Mouse (Mus musculus): ENCODE measurements at regions not wholly inside any gene's neighbourhood (a gene's known extent, or its start where the extent isn't known, plus 50 kb on each side); places are given as distances from the start of the nearest gene placed in this dataset.
"Not testable (repeated sequence)": the region's sequence is repeated elsewhere in the genome, so short reads cannot be mapped to it uniquely, and the experiment has no call there.

- no peak overlapping the region for H3K27ac ChIP-seq
- no peaks in the 10 kb centered on the region for H3K9me3 ChIP-seq (replicated peaks)
- ATAC-seq (replicated peaks; ENCODE audit: insufficient number of reproducible peaks, insufficient read depth, low FRiP score, low read depth) = no peak
Observed at GRCm38 (mm10) chr1:47646681-47647080, 754.0 kb upstream of the Slc39a10 start.

DNA sequence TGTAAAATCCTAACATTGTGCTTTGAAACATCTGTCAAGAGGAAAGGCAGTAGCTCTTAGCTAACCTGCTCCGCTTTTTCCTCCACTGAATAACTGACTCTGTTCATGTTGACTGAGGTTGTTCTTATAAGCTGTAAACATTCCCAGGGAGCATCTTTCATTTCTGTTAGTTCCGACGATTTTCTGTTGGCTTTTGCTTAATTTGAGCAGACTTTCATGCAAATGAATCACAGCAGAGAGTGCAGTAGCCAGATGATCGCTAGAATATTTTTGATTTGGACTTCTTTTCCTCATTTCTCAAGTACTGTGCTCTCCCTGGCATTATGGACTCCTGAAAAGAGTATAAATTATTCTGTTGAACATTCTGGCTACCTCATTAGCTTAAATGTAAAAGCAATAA lies 713.9 kb upstream of the Slc39a10 start:
- Histone ChIP-seq H3K4me3 (no peak overlapping the region), H3K4me1 (replicated peaks) (no peaks in the 10 kb centered on the region), H3K27ac (no peak overlapping the region), H3K4me2 (no peak overlapping the region), H3K9me3 (replicated peaks) (no peaks in the 10 kb centered on the region), H3K27me3 (no peaks in the 10 kb centered on the region), H3K9ac (no peak overlapping the region), H3K36me3 (no peaks in the 10 kb centered on the region)
- WGBS = 75% methylated on average over 4 of the region's 4 CpGs
- ATAC-seq (replicated peaks; ENCODE audit: insufficient number of reproducible peaks, insufficient read depth, low FRiP score, low read depth) = no peak

More at GRCm38 (mm10) chr1:47646681-47647080, 754.0 kb upstream of the Slc39a10 start:
- WGBS = 66% methylated on average over 4 of the region's 4 CpGs
- no peaks in the 10 kb centered on the region for H3K36me3 ChIP-seq
- H3K4me1 ChIP-seq (replicated peaks) = no peaks in the 10 kb centered on the region
- no peak overlapping the region for H3K9ac ChIP-seq
- no peak overlapping the region for H3K4me2 ChIP-seq
- H3K27me3 ChIP-seq = no peaks in the 10 kb centered on the region
- H3K4me3 ChIP-seq = no peak overlapping the region

GRCm38 (mm10) chr1:47603989-47604360 lies 711.3 kb upstream of the Slc39a10 start:
- Histone ChIP-seq H3K9ac (no peak overlapping the region), H3K27ac (no peak overlapping the region), H3K4me1 (replicated peaks) (no peaks in the 10 kb centered on the region), H3K4me3 (no peak overlapping the region), H3K27me3 (no peaks in the 10 kb centered on the region), H3K4me2 (no peak overlapping the region), H3K36me3 (no peaks in the 10 kb centered on the region), H3K9me3 (replicated peaks) (no peaks in the 10 kb centered on the region)
- ATAC-seq (replicated peaks; ENCODE audit: insufficient number of reproducible peaks, insufficient read depth, low FRiP score, low read depth) = no peak
- WGBS = 39% methylated on average over 2 of the region's 2 CpGs

DNA sequence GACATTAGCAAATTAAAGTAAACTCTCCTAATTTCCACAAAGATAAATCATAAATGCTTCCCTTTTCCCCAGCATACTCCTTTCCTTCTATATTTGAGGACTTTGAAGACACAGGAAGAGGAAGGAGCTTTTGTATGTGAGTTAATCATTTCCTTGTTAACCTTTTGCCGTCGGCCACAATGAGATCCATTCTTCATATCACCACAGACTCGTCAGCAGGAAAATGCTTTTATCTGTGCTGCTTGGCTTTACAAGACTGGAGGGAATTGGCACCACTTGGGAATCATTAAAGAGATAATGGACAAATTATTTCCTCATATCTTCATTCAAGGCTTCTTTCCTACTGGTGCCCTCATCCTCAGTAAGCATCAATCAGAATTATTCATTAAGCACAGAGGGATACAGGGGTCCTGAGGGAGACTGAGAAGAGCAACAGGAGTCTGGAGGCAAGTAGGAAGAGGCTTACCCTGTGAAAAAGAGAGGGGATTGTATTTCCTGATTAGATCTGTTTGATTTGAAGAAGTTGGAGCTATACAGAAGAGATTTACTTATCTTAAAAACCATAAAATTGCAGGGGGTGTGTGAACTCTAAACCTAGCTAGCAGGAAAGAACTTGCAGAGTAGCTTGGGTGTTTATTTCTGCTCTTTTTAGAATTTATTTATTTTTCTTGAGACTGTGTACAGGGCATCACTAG lies 710.8 kb upstream of the Slc39a10 start:
- Histone ChIP-seq H3K36me3 (no peaks in the 10 kb centered on the region), H3K27ac (no peak overlapping the region), H3K9me3 (replicated peaks) (no peaks in the 10 kb centered on the region), H3K4me3 (no peak overlapping the region), H3K9ac (no peak overlapping the region), H3K27me3 (no peaks in the 10 kb centered on the region), H3K4me2 (no peak overlapping the region), H3K4me1 (replicated peaks) (no peaks in the 10 kb centered on the region)
- 25% methylated on average over 3 of the region's 3 CpGs for WGBS
- ATAC-seq (replicated peaks; ENCODE audit: insufficient number of reproducible peaks, insufficient read depth, low FRiP score, low read depth) = no peak

- not testable (repeated sequence) for H3K9ac ChIP-seq; ATAC-seq (replicated peaks; ENCODE audit: insufficient number of reproducible peaks, insufficient read depth, low FRiP score, low read depth); H3K4me1 ChIP-seq (replicated peaks); H3K27ac ChIP-seq; H3K27me3 ChIP-seq; H3K36me3 ChIP-seq; H3K9me3 ChIP-seq (replicated peaks); H3K4me3 ChIP-seq; H3K4me2 ChIP-seq
- WGBS = 76% methylated on average over 2 of the region's 4 CpGs
Observed at GRCm38 (mm10) chr1:47593641-47594040, 701.0 kb upstream of the Slc39a10 start.

DNA sequence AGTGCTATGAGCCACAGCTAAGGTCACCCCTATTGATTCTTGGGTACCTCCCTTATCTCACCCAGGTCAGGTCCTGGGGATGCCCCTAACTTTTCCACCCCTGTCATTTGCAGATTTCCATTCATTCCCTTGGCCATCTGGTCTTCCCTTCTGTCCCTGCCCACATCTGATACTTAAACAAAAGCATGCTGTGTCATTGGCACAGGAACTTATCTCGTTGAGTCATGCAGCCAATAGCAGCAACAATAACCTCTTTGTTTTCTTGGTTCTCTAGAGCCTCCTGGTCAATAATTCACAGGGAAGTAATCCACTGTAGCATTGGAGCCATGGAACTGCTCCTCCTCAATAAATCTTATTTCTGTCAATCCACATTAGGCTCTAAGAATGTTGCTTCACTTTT lies 653.0 kb upstream of the Slc39a10 start:
- no peak for ATAC-seq (replicated peaks; ENCODE audit: insufficient number of reproducible peaks, insufficient read depth, low FRiP score, low read depth)
- WGBS = 61% methylated on average over 1 of the region's 1 CpGs

DNA sequence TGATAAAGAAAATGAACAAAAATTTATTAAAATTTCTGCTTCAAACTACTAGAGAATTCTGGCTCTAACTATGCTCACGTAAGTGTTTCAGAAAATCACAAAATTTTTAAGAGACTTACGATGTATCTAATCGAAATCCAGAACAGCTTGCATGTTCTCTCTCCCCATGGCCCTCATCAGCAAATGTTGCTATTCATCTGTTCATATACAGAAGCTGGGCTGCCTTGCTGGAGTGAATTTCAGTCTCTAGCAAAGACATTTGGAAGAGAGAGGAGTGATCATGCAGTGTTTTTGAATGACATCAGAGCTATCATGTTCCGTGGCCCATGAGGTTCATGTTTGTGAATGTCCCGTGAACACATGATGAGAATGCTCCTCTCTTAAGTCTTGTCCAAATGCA lies 618.8 kb upstream of the Slc39a10 start:
- no peaks in the 10 kb centered on the region for H3K27me3 ChIP-seq
- no peak overlapping the region for H3K4me3 ChIP-seq
- no peaks in the 10 kb centered on the region for H3K4me1 ChIP-seq (replicated peaks)
- H3K9ac ChIP-seq = no peak overlapping the region
- WGBS = 87% methylated on average over 5 of the region's 5 CpGs
- no peak for ATAC-seq (replicated peaks; ENCODE audit: insufficient number of reproducible peaks, insufficient read depth, low FRiP score, low read depth)
- H3K36me3 ChIP-seq = no peaks in the 10 kb centered on the region
- H3K9me3 ChIP-seq (replicated peaks) = no peaks in the 10 kb centered on the region
- H3K4me2 ChIP-seq = no peak overlapping the region
- H3K27ac ChIP-seq = no peak overlapping the region

More for the DNA sequence above, 653.0 kb upstream of the Slc39a10 start:
- Histone ChIP-seq H3K27me3 (no peaks in the 10 kb centered on the region), H3K9ac (no peak overlapping the region), H3K4me2 (no peak overlapping the region), H3K4me3 (no peak overlapping the region), H3K27ac (no peak overlapping the region), H3K4me1 (replicated peaks) (no peaks in the 10 kb centered on the region), H3K9me3 (replicated peaks) (no peaks in the 10 kb centered on the region), H3K36me3 (no peaks in the 10 kb centered on the region)

DNA sequence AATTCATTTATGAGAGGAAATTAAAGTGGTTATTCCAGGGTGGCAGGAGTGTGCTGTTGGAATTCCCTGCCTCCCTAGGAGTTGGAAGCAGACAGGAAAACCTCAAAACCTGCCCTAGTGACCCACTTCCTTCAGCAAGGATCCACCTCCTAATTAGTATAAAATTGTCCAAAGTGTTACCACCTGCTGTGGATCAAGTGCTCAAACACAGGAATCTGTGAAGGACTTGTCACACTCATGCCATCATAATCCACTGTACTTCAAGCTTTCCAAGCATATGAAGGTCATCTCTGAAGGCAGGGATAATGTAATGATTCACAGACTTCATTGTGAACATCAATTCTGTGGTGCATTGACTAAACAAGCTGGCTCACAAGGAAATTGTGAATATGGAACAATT lies 615.1 kb upstream of the Slc39a10 start:
- no peak for ATAC-seq (replicated peaks; ENCODE audit: insufficient number of reproducible peaks, insufficient read depth, low FRiP score, low read depth)
- H3K9me3 ChIP-seq (replicated peaks) = no peaks in the 10 kb centered on the region
- no peak overlapping the region for H3K27ac ChIP-seq
- H3K4me3 ChIP-seq = no peak overlapping the region
- no peaks in the 10 kb centered on the region for H3K4me1 ChIP-seq (replicated peaks)
- no peak overlapping the region for H3K4me2 ChIP-seq
- no peak overlapping the region for H3K9ac ChIP-seq
- H3K36me3 ChIP-seq = no peaks in the 10 kb centered on the region
- no peaks in the 10 kb centered on the region for H3K27me3 ChIP-seq

GRCm38 (mm10) chr1:47488581-47489204 lies 596.0 kb upstream of the Slc39a10 start:
- H3K27ac ChIP-seq = no peak overlapping the region
- H3K4me1 ChIP-seq (replicated peaks) = 0 out of 2 replicates have a peak, but pooled peaks cover 8% of the 10 kb centered on the region
- no peak for ATAC-seq (replicated peaks; ENCODE audit: insufficient number of reproducible peaks, insufficient read depth, low FRiP score, low read depth)
- H3K9ac ChIP-seq = no peak overlapping the region
- 31% methylated on average over 7 of the region's 7 CpGs for WGBS
- no peaks in the 10 kb centered on the region for H3K9me3 ChIP-seq (replicated peaks)
- no peaks in the 10 kb centered on the region for H3K36me3 ChIP-seq
- H3K4me2 ChIP-seq = no peak overlapping the region
- no peaks in the 10 kb centered on the region for H3K27me3 ChIP-seq
- no peak overlapping the region for H3K4me3 ChIP-seq

DNA sequence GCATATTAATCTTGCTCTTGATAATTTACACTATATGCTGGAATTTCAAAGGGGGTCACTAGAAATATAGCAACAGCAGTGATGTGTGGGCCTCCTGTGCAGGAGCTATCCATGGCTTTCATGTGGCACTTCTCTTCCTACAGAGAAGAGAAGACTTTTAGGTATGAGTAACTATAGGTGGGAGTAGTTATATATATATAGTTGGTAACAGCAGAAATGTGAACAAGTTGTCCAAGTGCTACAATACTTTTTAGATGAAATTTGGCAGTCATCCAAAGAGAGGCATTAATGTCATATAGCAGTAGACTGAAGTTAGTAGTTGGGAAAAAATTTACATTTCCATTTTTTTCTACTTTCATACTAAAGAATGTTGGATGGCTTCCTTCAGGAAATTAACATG lies 593.4 kb upstream of the Slc39a10 start:
- H3K9me3 ChIP-seq (replicated peaks) = no peaks in the 10 kb centered on the region
- no peak for ATAC-seq (replicated peaks; ENCODE audit: insufficient number of reproducible peaks, insufficient read depth, low FRiP score, low read depth)

GRCm38 (mm10) chr1:47479059-47479458 lies 586.4 kb upstream of the Slc39a10 start:
- Histone ChIP-seq H3K4me1 (replicated peaks) (no peaks in the 10 kb centered on the region), H3K4me2 (no peak overlapping the region), H3K9me3 (replicated peaks) (no peaks in the 10 kb centered on the region), H3K9ac (no peak overlapping the region), H3K4me3 (no peak overlapping the region), H3K27ac (no peak overlapping the region), H3K36me3 (no peaks in the 10 kb centered on the region), H3K27me3 (no peaks in the 10 kb centered on the region)
- WGBS = 74% methylated on average over 1 of the region's 1 CpGs
- ATAC-seq (replicated peaks; ENCODE audit: insufficient number of reproducible peaks, insufficient read depth, low FRiP score, low read depth) = no peak

More for the DNA sequence above, 593.4 kb upstream of the Slc39a10 start:
- no peak overlapping the region for H3K4me3 ChIP-seq
- no peak overlapping the region for H3K27ac ChIP-seq
- 0 out of 2 replicates have a peak, but pooled peaks cover 8% of the 10 kb centered on the region for H3K4me1 ChIP-seq (replicated peaks)
- H3K4me2 ChIP-seq = no peak overlapping the region
- no peaks in the 10 kb centered on the region for H3K27me3 ChIP-seq
- no peak overlapping the region for H3K9ac ChIP-seq
- no peaks in the 10 kb centered on the region for H3K36me3 ChIP-seq

DNA sequence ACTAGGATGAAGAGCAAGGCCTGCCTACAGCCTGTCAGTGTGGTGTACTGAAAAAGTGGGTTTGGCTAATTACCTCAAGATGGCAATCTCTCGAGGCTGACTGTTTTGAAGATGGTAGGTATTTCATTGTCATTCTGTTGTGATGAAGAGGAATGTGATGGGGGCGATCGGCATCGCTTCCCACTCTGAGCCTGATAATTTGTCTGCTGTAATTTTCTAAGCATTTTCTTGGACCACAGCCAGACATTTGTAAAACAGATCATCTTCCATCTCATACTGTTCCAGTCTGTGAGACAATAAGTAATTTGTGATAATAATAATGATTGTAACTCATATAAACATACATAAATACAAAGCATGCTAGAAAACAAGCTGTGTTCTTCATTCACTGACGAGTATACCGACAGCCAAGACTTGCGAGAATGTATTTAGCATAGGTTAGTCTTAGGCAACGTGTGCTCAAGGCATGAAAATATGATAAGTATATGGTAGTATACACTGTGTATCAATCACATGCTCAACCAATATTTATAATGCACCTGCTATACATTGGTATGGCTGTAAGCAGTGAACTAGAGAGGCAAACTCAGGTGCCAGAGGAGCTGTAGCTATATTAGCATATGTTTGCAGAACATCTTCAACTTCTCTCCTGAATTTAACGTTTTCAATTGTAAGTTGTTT lies 574.1 kb upstream of the Slc39a10 start:
- Histone ChIP-seq H3K4me3 (no peak overlapping the region), H3K27ac (no peak overlapping the region), H3K36me3 (no peaks in the 10 kb centered on the region), H3K9me3 (replicated peaks) (no peaks in the 10 kb centered on the region), H3K4me2 (no peak overlapping the region), H3K4me1 (replicated peaks) (no peaks in the 10 kb centered on the region), H3K9ac (no peak overlapping the region), H3K27me3 (no peaks in the 10 kb centered on the region)
- ATAC-seq (replicated peaks; ENCODE audit: insufficient number of reproducible peaks, insufficient read depth, low FRiP score, low read depth) = no peak
- WGBS = 76% methylated on average over 9 of the region's 9 CpGs
